Mouse (Mus musculus) lung, adult 2 months (tissue): ENCODE results near the gene Aldh3a2.

Source experiments
- CTCF ChIP-seq: fragments of 200-500 bp; IDR thresholded peaks from 2 replicates; pipeline ENCODE4 v1.5.1; 2011; ENCODE audit warnings: mild to moderate bottlenecking, low read length, control low read depth; ENCODE audit not compliant: insufficient read depth
- POLR2A ChIP-seq: fragments of 200-500 bp; IDR thresholded peaks from 2 replicates; pipeline ENCODE4 v1.6.1; 2011; ENCODE audit warnings: low read depth, mild to moderate bottlenecking, control low read depth, low read length, borderline replicate concordance; ENCODE audit errors: extremely low read depth

DNA sequence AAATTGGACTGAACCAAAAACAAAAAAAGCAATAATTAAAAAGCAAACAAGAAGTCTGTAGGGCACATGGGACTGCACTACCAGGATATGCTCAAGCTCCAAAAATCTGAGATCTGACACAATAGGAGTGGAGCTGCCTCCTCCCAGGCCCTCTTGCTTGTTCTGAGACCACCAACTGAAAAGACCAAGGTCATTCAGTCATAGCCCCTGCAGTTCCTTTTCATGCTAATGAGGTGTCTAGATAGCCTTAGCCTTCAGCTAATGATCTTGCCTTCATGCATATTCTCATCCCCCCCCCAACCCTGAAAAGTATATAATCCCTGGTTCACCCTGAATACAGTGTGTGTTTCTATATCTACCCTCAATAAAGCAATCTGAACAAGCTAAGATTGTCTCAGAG lies 85.6 kb downstream of the Aldh3a2 start:
- TF ChIP-seq CTCF (no peak), POLR2A (no peak)
